Mouse (Mus musculus) bone marrow, adult 2 months (tissue): ENCODE data around the gene Fyn.

Source experiments
- CTCF ChIP-seq: fragments of 200-500 bp; IDR thresholded peaks from 2 replicates; pipeline ENCODE4 v1.5.1; 2011; ENCODE audit warnings: low read length, control low read depth; ENCODE audit not compliant: control insufficient read depth, insufficient read depth
- POLR2A ChIP-seq: fragments of 200-500 bp; IDR thresholded peaks from 2 replicates; pipeline ENCODE4 v1.6.1; 2011; ENCODE audit warnings: low read depth, mild to moderate bottlenecking, control low read depth, low read length, borderline replicate concordance; ENCODE audit not compliant: control insufficient read depth

DNA sequence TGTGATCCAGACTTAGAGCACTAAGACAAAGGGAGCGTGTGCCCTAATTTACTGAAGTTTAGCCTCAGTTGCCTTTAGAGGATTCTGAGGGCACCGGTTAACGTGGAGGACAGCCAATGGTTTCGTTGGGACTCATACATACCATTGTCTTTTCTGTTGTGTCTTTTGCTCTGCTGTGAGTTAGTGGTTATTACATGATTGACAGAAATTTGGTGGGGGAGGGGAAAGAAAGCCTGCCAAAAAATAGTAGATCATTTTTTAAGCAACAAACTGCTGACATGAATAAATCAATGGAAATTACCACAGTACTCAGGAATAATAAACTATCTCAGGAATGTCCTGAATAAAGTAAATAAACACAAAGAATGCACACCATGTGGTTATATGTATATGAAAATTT is 117.3 kb downstream of the Fyn start:
- TF ChIP-seq CTCF (no peak), POLR2A (no peak)
